Mouse (Mus musculus) G1E (cell line): ENCODE measurements at regions not wholly inside any gene's neighbourhood (a gene's known extent, or its start where the extent isn't known, plus 50 kb on each side); places are given as distances from the start of the nearest gene placed in this dataset.

ENCODE experiments used
- ATAC-seq: 2 replicates; pipeline ENCODE4 v1.8.0; 2016; ENCODE audit warnings: mild to moderate bottlenecking; ENCODE audit not compliant: insufficient number of reproducible peaks, poor library complexity, low FRiP score, severe bottlenecking; ENCODE audit errors: extremely low read depth
- DNase-seq: peaks from one replicate; pipeline ENCODE4 v3.0.0; 2012; ENCODE audit warnings: low spot score
- H3K27me3 ChIP-seq: 2 replicates; pipeline ENCODE4 v1.6.1; 2012; ENCODE audit warnings: mild to moderate bottlenecking, low read length, inconsistent platforms; ENCODE audit not compliant: insufficient read depth
- H3K36me3 ChIP-seq: replicated peaks from 2 replicates; pipeline ENCODE3; 2012; ENCODE audit warnings: mild to moderate bottlenecking, inconsistent platforms
- H3K4me1 ChIP-seq: 2 replicates; pipeline ENCODE4 v1.6.1; 2012; ENCODE audit warnings: low read depth, low read length, inconsistent platforms, mixed read lengths; ENCODE audit not compliant: insufficient read depth
- H3K4me3 ChIP-seq: 2 replicates; pipeline ENCODE4 v1.5.1; 2012; ENCODE audit warnings: low read depth, mild to moderate bottlenecking, inconsistent platforms, low read length, moderate library complexity, mixed read lengths
- H3K9me3 ChIP-seq: replicated peaks from 2 replicates; pipeline ENCODE4 v1.6.1; 2012; ENCODE audit warnings: inconsistent platforms
- CTCF ChIP-seq: IDR thresholded peaks from 2 replicates; pipeline ENCODE4 v1.5.1; 2012; ENCODE audit warnings: low read depth, low read length, inconsistent platforms, mixed read lengths
- GATA1 ChIP-seq: IDR thresholded peaks from 2 replicates; pipeline ENCODE4 v1.6.1; 2012; ENCODE audit warnings: borderline replicate concordance, low read length, inconsistent platforms, mixed read lengths
- GATA2 ChIP-seq: IDR thresholded peaks from 2 replicates; pipeline ENCODE4 v1.6.1; 2012; ENCODE audit warnings: low read depth, low read length, inconsistent platforms, borderline replicate concordance
- POLR2AphosphoS5 ChIP-seq: IDR thresholded peaks from 2 replicates; pipeline ENCODE4 v1.6.1; 2012; ENCODE audit warnings: low read depth, low read length, inconsistent platforms; ENCODE audit not compliant: insufficient replicate concordance
- TAL1 ChIP-seq: conservative IDR thresholded peaks from 2 replicates; pipeline ENCODE4 v1.6.1; 2012; ENCODE audit warnings: low read depth, low read length, inconsistent platforms, mixed read lengths

- no peaks in the 10 kb centered on the region for H3K36me3 ChIP-seq
- H3K4me3 ChIP-seq: no peak overlapping the region
- H3K9me3 ChIP-seq: peaks cover 24% of the 10 kb centered on the region
- TF ChIP-seq TAL1: no peak
- TF ChIP-seq GATA1: no peak
- no peak for TF ChIP-seq POLR2AphosphoS5
- no peak for TF ChIP-seq GATA2
- no peak for TF ChIP-seq CTCF
- H3K27me3 ChIP-seq: no peaks in the 10 kb centered on the region
- no peaks in the 10 kb centered on the region for H3K4me1 ChIP-seq
- ATAC-seq: no peak
- no peak for DNase-seq
Observed at GRCm38 (mm10) chr17:65101157-65101556, 265.3 kb upstream of the 4930583I09Rik start.

DNA sequence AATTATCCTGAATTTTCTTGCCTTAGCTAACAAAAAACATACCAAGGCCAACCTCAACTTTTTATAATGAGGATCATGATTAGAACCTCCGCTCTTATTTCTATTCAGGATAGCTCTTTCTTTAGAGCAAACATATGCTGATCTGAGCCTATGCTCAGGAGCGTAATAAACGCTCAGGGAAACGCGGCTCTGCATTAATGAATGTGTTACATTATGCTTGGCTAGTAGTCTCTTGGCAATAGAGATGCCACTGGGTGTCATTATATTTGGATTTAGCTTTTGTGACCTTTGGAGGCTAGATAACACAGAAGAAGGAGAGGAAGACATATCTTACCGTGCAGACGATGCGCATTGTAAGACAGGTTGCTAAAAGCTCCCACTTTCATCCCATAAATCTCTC is 246.4 kb upstream of the 4930583I09Rik start:
- TF ChIP-seq GATA1: no peak
- no peak for TF ChIP-seq GATA2
- no peak for TF ChIP-seq POLR2AphosphoS5
- no peak for TF ChIP-seq TAL1
- TF ChIP-seq CTCF: no peak
- no peak for ATAC-seq

GRCm38 (mm10) chr17:65081779-65082086 is 245.9 kb upstream of the 4930583I09Rik start:
- no peak for TF ChIP-seq GATA1
- TF ChIP-seq TAL1: no peak
- TF ChIP-seq CTCF: no peak
- no peak for TF ChIP-seq POLR2AphosphoS5
- no peak for TF ChIP-seq GATA2
- Histone ChIP-seq H3K4me1 (no peaks in the 10 kb centered on the region), H3K27me3 (no peaks in the 10 kb centered on the region), H3K9me3 (peaks cover 24% of the 10 kb centered on the region), H3K36me3 (no peaks in the 10 kb centered on the region), H3K4me3 (no peak overlapping the region)
- ATAC-seq (no peak), DNase-seq (no peak)

More for the DNA sequence above, 246.4 kb upstream of the 4930583I09Rik start:
- H3K27me3 ChIP-seq: no peaks in the 10 kb centered on the region
- peaks cover 20% of the 10 kb centered on the region for H3K9me3 ChIP-seq
- no peaks in the 10 kb centered on the region for H3K36me3 ChIP-seq
- DNase-seq: no peak
- no peak overlapping the region for H3K4me3 ChIP-seq
- H3K4me1 ChIP-seq: no peaks in the 10 kb centered on the region

- TF ChIP-seq GATA1 (no peak), TAL1 (no peak), CTCF (no peak), GATA2 (no peak), POLR2AphosphoS5 (no peak)
Observed at GRCm38 (mm10) chr17:65081072-65081778, 245.4 kb upstream of the 4930583I09Rik start.

DNA sequence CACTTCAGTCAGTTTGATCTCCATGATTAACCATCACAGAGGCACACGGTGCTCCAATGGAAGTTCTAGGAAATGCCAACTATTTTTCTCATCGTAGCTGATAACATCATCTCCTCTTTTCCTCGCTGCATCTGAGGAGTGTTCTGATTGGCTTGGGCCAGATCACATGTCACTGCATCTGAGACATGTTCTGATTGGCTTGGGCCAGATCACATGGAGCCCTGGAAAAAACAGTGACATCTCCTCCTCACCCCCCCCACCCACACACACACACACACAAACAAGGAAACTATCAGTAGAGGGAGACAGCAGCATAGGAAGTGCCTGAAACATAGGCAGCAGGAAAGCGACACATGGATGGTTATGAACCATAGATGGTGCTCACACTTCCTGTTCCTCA is 239.0 kb upstream of the 4930583I09Rik start:
- H3K36me3 ChIP-seq: no peaks in the 10 kb centered on the region
- peaks cover 24% of the 10 kb centered on the region for H3K9me3 ChIP-seq
- no peak for TF ChIP-seq CTCF
- TF ChIP-seq GATA1: no peak
- TF ChIP-seq POLR2AphosphoS5: no peak
- no peak for TF ChIP-seq GATA2
- TF ChIP-seq TAL1: no peak
- H3K4me1 ChIP-seq: no peaks in the 10 kb centered on the region
- H3K27me3 ChIP-seq: no peaks in the 10 kb centered on the region
- H3K4me3 ChIP-seq: no peak overlapping the region
- DNase-seq (no peak), ATAC-seq (no peak)

More at GRCm38 (mm10) chr17:65081072-65081778, 245.4 kb upstream of the 4930583I09Rik start:
- no peaks in the 10 kb centered on the region for H3K36me3 ChIP-seq
- DNase-seq: no peak
- peaks cover 24% of the 10 kb centered on the region for H3K9me3 ChIP-seq
- H3K27me3 ChIP-seq: no peaks in the 10 kb centered on the region
- ATAC-seq: no peak
- H3K4me1 ChIP-seq: no peaks in the 10 kb centered on the region
- no peak overlapping the region for H3K4me3 ChIP-seq

DNA sequence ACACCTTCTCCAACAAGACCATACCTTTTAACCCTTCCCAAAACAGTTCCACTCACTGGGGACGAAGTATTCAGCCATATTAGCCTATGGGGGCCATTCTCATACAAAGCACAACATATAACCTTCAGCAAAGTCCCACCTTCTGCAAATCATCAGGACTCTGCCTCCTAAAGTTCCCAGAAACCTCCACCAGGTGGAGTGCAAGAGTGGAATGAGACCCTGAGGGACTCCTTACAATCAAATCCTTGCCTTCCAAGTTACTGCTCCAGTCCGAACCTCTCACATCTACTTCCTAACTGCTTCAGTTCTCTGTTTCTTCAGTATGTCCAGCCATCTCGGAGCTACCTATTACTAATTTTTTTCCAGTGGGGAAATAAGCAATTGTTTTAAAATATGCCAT is 235.2 kb upstream of the 4930583I09Rik start:
- TF ChIP-seq GATA1 (no peak), CTCF (no peak), GATA2 (no peak), POLR2AphosphoS5 (no peak), TAL1 (no peak)
- H3K27me3 ChIP-seq: no peaks in the 10 kb centered on the region
- peaks cover 25% of the 10 kb centered on the region for H3K9me3 ChIP-seq
- H3K4me3 ChIP-seq: no peak overlapping the region
- ATAC-seq (no peak), DNase-seq (no peak)
- H3K36me3 ChIP-seq: no peaks in the 10 kb centered on the region
- H3K4me1 ChIP-seq: no peaks in the 10 kb centered on the region

DNA sequence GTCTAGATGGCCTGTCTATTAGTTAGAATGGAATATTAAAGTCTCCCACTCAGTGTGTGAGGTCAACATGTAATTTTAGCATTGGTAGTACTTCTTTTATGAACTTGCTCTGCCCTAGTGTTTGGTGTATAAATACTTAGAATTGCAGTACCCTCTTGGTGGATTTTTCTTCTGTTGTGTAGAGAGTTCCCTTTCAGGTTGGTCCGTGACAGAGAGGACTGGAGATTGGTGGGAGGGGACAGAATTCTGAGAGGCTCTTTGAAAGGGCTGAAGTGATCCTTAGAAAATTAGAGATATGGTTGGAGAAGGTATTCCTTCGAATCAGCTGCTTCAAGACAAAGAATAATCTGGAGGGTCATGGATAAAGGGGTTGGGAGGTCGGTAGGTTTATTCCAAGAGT is 230.3 kb upstream of the 4930583I09Rik start:
- H3K36me3 ChIP-seq: no peaks in the 10 kb centered on the region
- H3K9me3 ChIP-seq: peaks cover 16% of the 10 kb centered on the region
- DNase-seq (no peak), ATAC-seq (no peak)
- H3K4me1 ChIP-seq: no peaks in the 10 kb centered on the region
- no peak overlapping the region for H3K4me3 ChIP-seq
- H3K27me3 ChIP-seq: no peaks in the 10 kb centered on the region
- TF ChIP-seq CTCF (no peak), GATA2 (no peak), GATA1 (no peak)
